Mouse (Mus musculus): Measurements from ENCODE around the gene Tor1b. TPM values are rescaled to one million over a fixed set of nuclear protein-coding genes. Genes with fewer than 3 reads are reported as not detected.
"Not testable (repeated sequence)": the region's sequence is repeated elsewhere in the genome, so short reads cannot be mapped to it uniquely, and the experiment has no call there.

Gene Tor1b
- polyA plus RNA-seq, 1 experiment from 2014 or later: 18.3 TPM

DNA sequence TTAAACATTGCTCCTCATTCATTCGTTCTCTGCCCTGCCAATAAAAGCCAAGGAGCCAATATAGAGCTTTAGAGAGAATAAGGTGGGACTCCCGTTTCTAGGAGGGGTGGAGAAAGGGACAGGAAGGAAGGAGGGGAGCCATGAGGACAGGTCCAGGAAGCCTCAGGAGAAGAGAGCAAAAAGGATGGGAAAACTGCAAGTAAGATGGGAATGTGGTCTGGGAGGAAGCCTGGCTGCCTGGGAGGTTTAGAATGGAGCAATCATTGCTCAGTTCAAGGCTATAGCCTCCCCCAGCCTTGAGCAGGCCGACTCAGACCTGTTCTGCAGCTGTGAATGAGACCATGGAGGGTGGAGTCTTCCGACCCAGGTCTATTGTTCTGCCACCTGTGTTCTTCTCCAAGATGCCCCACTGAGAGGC lies 14.2 kb upstream of the Tor1b start:
- Histone ChIP-seq H3K36me3 (ENCODE audit: control insufficient read depth, insufficient read depth, low read length) (no peaks in the 10 kb centered on the region), H3K4me3 (ENCODE audit: low read depth, low read length) (no peak overlapping the region), H3K4me1 (ENCODE audit: control insufficient read depth, insufficient read depth, low read length) (no peaks in the 10 kb centered on the region), H3K9ac (ENCODE audit: low read depth, low read length) (no peak overlapping the region), H3K27ac (ENCODE audit: low read length) (no peak overlapping the region), H3K9me3 (replicated peaks; ENCODE audit: control insufficient read depth, low read length, poor library complexity, severe bottlenecking) (no peaks in the 10 kb centered on the region), H3K27me3 (ENCODE audit: control insufficient read depth, insufficient read depth, low read depth, low read length) (no peaks in the 10 kb centered on the region), H3K4me2 (ENCODE audit: low read length) (no peak overlapping the region)
- ATAC-seq: no peak
- WGBS: 58% methylated on average over 4 of the region's 4 CpGs

DNA sequence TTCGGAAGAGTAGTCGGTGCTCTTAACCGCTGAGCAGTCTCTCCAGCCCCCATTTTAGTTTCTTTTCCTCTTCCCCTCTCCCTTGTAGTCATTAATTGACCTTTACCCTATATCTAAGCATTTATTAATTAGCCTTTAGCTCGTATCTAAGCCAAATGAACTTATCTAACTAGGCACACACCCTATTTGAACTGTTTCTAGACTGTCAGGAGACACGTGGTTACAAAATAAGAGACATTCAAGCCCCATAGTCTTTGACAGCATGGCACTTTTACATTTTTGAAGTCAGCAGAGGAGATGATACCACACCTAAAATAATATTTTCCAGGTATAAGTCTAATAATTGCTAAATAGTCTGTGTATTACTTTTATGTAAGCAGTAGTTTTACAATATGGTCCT lies 11.2 kb upstream of the Tor1b start:
- Histone ChIP-seq H3K27me3 (ENCODE audit: control insufficient read depth, insufficient read depth, low read depth, low read length) (no peaks in the 10 kb centered on the region), H3K36me3 (ENCODE audit: control insufficient read depth, insufficient read depth, low read length) (no peaks in the 10 kb centered on the region), H3K27ac (ENCODE audit: low read length) (no peak overlapping the region), H3K9me3 (replicated peaks; ENCODE audit: control insufficient read depth, low read length, poor library complexity, severe bottlenecking) (no peaks in the 10 kb centered on the region), H3K4me2 (ENCODE audit: low read length) (no peak overlapping the region), H3K4me1 (ENCODE audit: control insufficient read depth, insufficient read depth, low read length) (no peaks in the 10 kb centered on the region), H3K4me3 (ENCODE audit: low read depth, low read length) (no peak overlapping the region), H3K9ac (ENCODE audit: low read depth, low read length) (no peak overlapping the region)
- WGBS: 89% methylated on average over 5 of the region's 5 CpGs
- ATAC-seq: no peak

DNA sequence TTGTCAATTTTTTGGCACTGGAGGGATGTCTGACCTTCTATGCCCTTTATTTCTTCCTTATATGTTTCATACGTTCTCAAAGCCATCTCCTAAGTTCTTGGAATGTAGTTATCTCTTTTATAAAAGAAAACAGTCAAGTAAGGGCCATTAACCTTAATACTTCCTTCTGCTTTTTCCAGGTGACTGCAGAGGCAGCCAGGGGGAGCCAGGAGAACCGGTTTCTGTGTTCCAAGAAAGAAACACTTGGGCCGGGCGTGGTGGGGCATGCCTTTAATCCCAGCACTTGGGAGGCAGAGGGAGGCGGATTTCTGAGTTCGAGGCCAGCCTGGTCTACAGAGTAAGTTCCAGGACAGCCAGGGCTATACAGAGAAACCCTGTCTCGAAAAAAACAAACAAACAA lies 10.6 kb upstream of the Tor1b start:
- not testable (repeated sequence) for H3K9me3 ChIP-seq (replicated peaks; ENCODE audit: control insufficient read depth, low read length, poor library complexity, severe bottlenecking); H3K4me3 ChIP-seq (ENCODE audit: low read depth, low read length); H3K4me2 ChIP-seq (ENCODE audit: low read length); H3K27me3 ChIP-seq (ENCODE audit: control insufficient read depth, insufficient read depth, low read depth, low read length); H3K36me3 ChIP-seq (ENCODE audit: control insufficient read depth, insufficient read depth, low read length); H3K4me1 ChIP-seq (ENCODE audit: control insufficient read depth, insufficient read depth, low read length); H3K9ac ChIP-seq (ENCODE audit: low read depth, low read length); ATAC-seq; H3K27ac ChIP-seq (ENCODE audit: low read length)
- 51% methylated on average over 7 of the region's 7 CpGs for WGBS

GRCm38 (mm10) chr2:30942603-30943011 lies 10.2 kb upstream of the Tor1b start:
- Histone ChIP-seq H3K4me2 (ENCODE audit: low read length) (peak overlapping the region; percentile 44; the same call in 1 of the 2 replicates), H3K4me3 (ENCODE audit: low read depth, low read length) (peak overlapping the region; percentile 15), H3K27me3 (ENCODE audit: control insufficient read depth, insufficient read depth, low read depth, low read length) (no peaks in the 10 kb centered on the region), H3K9ac (ENCODE audit: low read depth, low read length) (peak overlapping the region; percentile 49; the same call in 1 of the 2 replicates), H3K27ac (ENCODE audit: low read length) (no peak overlapping the region), H3K4me1 (ENCODE audit: control insufficient read depth, insufficient read depth, low read length) (no peaks in the 10 kb centered on the region), H3K36me3 (ENCODE audit: control insufficient read depth, insufficient read depth, low read length) (no peaks in the 10 kb centered on the region), H3K9me3 (replicated peaks; ENCODE audit: control insufficient read depth, low read length, poor library complexity, severe bottlenecking) (no peaks in the 10 kb centered on the region)
- WGBS: 31% methylated on average over 16 of the region's 16 CpGs
- ATAC-seq: 0 out of 2 replicates have a peak, but pooled peaks have one; percentile 68

GRCm38 (mm10) chr2:30952457-30952823 lies 319 bp upstream of the Tor1b start:
- H3K36me3 ChIP-seq (ENCODE audit: control insufficient read depth, insufficient read depth, low read length): peaks cover 9% of the 10 kb centered on the region; the same call in 1 of the 2 replicates
- peak; percentile 51 for ATAC-seq
- H3K9me3 ChIP-seq (replicated peaks; ENCODE audit: control insufficient read depth, low read length, poor library complexity, severe bottlenecking): no peaks in the 10 kb centered on the region
- peak overlapping the region; percentile 83 for H3K27ac ChIP-seq (ENCODE audit: low read length)
- WGBS: 24% methylated on average over 5 of the region's 5 CpGs
- peak overlapping the region; percentile 3; the same call in 1 of the 2 replicates for H3K9ac ChIP-seq (ENCODE audit: low read depth, low read length)
- H3K27me3 ChIP-seq (ENCODE audit: control insufficient read depth, insufficient read depth, low read depth, low read length): no peaks in the 10 kb centered on the region
- peaks cover 16% of the 10 kb centered on the region for H3K4me1 ChIP-seq (ENCODE audit: control insufficient read depth, insufficient read depth, low read length)
- H3K4me3 ChIP-seq (ENCODE audit: low read depth, low read length): peak overlapping the region; percentile 77
- H3K4me2 ChIP-seq (ENCODE audit: low read length): peak overlapping the region; percentile 86

GRCm38 (mm10) chr2:30954797-30955196 lies 2.0 kb downstream of the Tor1b start:
- Histone ChIP-seq H3K9me3 (replicated peaks; ENCODE audit: control insufficient read depth, low read length, poor library complexity, severe bottlenecking) (no peaks in the 10 kb centered on the region), H3K36me3 (ENCODE audit: control insufficient read depth, insufficient read depth, low read length) (peaks cover 19% of the 10 kb centered on the region), H3K4me3 (ENCODE audit: low read depth, low read length) (no peak overlapping the region), H3K9ac (ENCODE audit: low read depth, low read length) (no peak overlapping the region), H3K27ac (ENCODE audit: low read length) (no peak overlapping the region), H3K4me1 (ENCODE audit: control insufficient read depth, insufficient read depth, low read length) (peaks cover 16% of the 10 kb centered on the region), H3K4me2 (ENCODE audit: low read length) (peak overlapping the region; percentile 86; the same call in 1 of the 2 replicates), H3K27me3 (ENCODE audit: control insufficient read depth, insufficient read depth, low read depth, low read length) (no peaks in the 10 kb centered on the region)
- no peak for ATAC-seq
- 73% methylated on average over 6 of the region's 6 CpGs for WGBS

DNA sequence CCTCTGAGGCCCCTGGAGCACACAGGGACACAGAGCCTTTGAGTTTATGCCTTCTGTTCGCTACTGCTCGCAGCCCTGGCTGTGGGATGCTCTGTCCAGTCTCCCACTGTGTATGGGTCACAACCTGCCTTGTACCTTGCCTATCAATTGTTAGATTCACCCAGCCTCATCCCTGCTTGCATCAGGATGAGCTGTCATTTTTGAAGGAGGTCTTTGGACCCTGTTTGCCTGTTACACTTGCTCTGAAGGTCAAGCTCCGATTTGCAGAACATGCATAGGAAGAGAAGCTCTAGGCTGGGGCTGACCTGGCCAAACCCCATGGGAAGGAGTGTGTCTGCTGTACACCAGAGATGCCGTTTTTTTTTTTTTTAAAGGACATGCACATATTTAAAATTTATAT lies 4.8 kb downstream of the Tor1b start:
- Histone ChIP-seq H3K4me2 (ENCODE audit: low read length) (no peak overlapping the region), H3K27me3 (ENCODE audit: control insufficient read depth, insufficient read depth, low read depth, low read length) (no peaks in the 10 kb centered on the region), H3K4me3 (ENCODE audit: low read depth, low read length) (no peak overlapping the region), H3K27ac (ENCODE audit: low read length) (no peak overlapping the region), H3K4me1 (ENCODE audit: control insufficient read depth, insufficient read depth, low read length) (peaks cover 16% of the 10 kb centered on the region), H3K36me3 (ENCODE audit: control insufficient read depth, insufficient read depth, low read length) (peaks cover 39% of the 10 kb centered on the region), H3K9me3 (replicated peaks; ENCODE audit: control insufficient read depth, low read length, poor library complexity, severe bottlenecking) (no peaks in the 10 kb centered on the region), H3K9ac (ENCODE audit: low read depth, low read length) (no peak overlapping the region)
- 83% methylated on average over 4 of the region's 4 CpGs for WGBS
- no peak for ATAC-seq

DNA sequence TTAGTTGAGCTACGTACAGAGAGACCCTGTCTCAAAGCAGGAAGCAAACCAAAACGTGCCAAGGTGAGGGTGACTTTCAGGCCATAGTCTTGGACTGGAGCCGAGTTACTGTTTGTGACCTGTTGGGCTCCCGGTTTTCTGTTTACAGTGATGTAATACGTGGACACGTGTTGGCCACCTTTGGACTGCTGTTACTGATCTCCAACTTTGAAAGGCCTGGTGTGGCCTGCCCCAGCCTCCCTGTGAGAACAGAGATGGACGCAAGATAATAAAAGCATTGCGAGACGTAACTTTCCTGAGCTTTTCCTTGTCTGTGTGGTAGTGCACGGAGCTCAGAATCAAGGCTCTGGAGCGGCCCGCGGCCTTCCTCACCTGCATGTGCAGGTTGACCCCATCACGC lies 6.0 kb downstream of the Tor1b start:
- 92% methylated on average over 14 of the region's 14 CpGs for WGBS
- Histone ChIP-seq H3K27ac (ENCODE audit: low read length) (no peak overlapping the region), H3K27me3 (ENCODE audit: control insufficient read depth, insufficient read depth, low read depth, low read length) (no peaks in the 10 kb centered on the region), H3K9me3 (replicated peaks; ENCODE audit: control insufficient read depth, low read length, poor library complexity, severe bottlenecking) (no peaks in the 10 kb centered on the region), H3K4me2 (ENCODE audit: low read length) (no peak overlapping the region), H3K9ac (ENCODE audit: low read depth, low read length) (no peak overlapping the region), H3K4me1 (ENCODE audit: control insufficient read depth, insufficient read depth, low read length) (peaks cover 13% of the 10 kb centered on the region), H3K36me3 (ENCODE audit: control insufficient read depth, insufficient read depth, low read length) (peaks cover 46% of the 10 kb centered on the region), H3K4me3 (ENCODE audit: low read depth, low read length) (no peak overlapping the region)
- no peak for ATAC-seq

DNA sequence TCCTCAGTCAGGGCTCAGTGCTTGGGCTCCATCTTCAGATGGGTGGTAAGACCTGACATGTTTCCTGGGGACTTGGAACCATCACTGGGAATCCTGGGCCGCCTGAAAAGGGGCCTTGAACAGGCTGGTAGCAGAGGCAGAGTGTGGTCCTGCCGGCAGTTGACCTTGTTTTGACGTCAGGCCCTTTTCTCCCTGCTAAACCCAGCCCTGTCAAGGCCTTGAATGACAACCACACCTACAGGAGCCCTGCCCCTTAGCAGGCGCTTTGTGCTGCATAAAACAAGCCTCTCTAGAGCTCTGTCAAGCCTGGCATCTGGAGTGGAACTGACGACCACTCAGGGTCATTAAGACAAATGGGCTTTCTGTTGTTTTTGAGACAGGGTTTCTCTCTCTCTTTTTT lies 7.1 kb downstream of the Tor1b start:
- Histone ChIP-seq H3K27ac (ENCODE audit: low read length) (no peak overlapping the region), H3K4me3 (ENCODE audit: low read depth, low read length) (no peak overlapping the region), H3K4me2 (ENCODE audit: low read length) (no peak overlapping the region), H3K27me3 (ENCODE audit: control insufficient read depth, insufficient read depth, low read depth, low read length) (no peaks in the 10 kb centered on the region), H3K9me3 (replicated peaks; ENCODE audit: control insufficient read depth, low read length, poor library complexity, severe bottlenecking) (no peaks in the 10 kb centered on the region), H3K9ac (ENCODE audit: low read depth, low read length) (no peak overlapping the region), H3K36me3 (ENCODE audit: control insufficient read depth, insufficient read depth, low read length) (peaks cover 46% of the 10 kb centered on the region), H3K4me1 (ENCODE audit: control insufficient read depth, insufficient read depth, low read length) (peaks cover 1% of the 10 kb centered on the region)
- no peak for ATAC-seq
- WGBS: 55% methylated on average over 5 of the region's 5 CpGs

Data from midbrain, embryonic 16.5 days (tissue).